Mouse (Mus musculus) CH12.LX (cell line): ENCODE measurements around the gene Haus4.

Experiments used
- CTCF ChIP-seq, 2 experiments: IDR thresholded peaks in 1 of 2; conservative IDR thresholded peaks in 1 of 2; 2 replicates each; pipeline ENCODE4 v1.5.1; 2011 to 2012; ENCODE audit warnings: low read depth in 2 of 2, low read length in 2 of 2, improper control_type of control experiment in 1 of 2, inconsistent platforms in 1 of 2, mild to moderate bottlenecking in 1 of 2, moderate library complexity in 1 of 2
- E2F4 ChIP-seq: IDR thresholded peaks from 2 replicates; pipeline ENCODE4 v1.6.1; 2011; ENCODE audit warnings: low read depth, low read length, improper control_type of control experiment; ENCODE audit not compliant: insufficient replicate concordance
- EP300 ChIP-seq: IDR thresholded peaks from 2 replicates; pipeline ENCODE4 v1.6.1; 2011; ENCODE audit warnings: low read length, improper control_type of control experiment
- JUND ChIP-seq: conservative IDR thresholded peaks from 2 replicates; pipeline ENCODE4 v1.6.1; 2011; ENCODE audit warnings: low read depth, low read length, improper control_type of control experiment
- MAFK ChIP-seq: IDR thresholded peaks from 2 replicates; pipeline ENCODE4 v1.6.1; 2011; ENCODE audit warnings: low read length, improper control_type of control experiment; ENCODE audit not compliant: insufficient replicate concordance
- SIN3A ChIP-seq: IDR thresholded peaks from 2 replicates; pipeline ENCODE4 v1.6.1; 2012; ENCODE audit warnings: low read length, improper control_type of control experiment, inconsistent platforms
- USF1 ChIP-seq: IDR thresholded peaks from 2 replicates; pipeline ENCODE4 v1.6.1; 2014; ENCODE audit warnings: low read depth, mild to moderate bottlenecking, inconsistent platforms, low read length, improper control_type of control experiment
- ZMIZ1 ChIP-seq: IDR thresholded peaks from 2 replicates; pipeline ENCODE4 v1.6.1; 2012; ENCODE audit warnings: low read depth, mild to moderate bottlenecking, inconsistent platforms, low read length, improper control_type of control experiment

- TF ChIP-seq E2F4 = no peak
- no peak for TF ChIP-seq JUND
- no peak for TF ChIP-seq MAFK
- TF ChIP-seq EP300 = no peak
- TF ChIP-seq CTCF (conservative IDR thresholded peaks at IDR 0.05 in 1 of 2, IDR thresholded peaks at IDR 0.05 in 1 of 2; ENCODE audit: low read depth in 2 of 2, low read length in 2 of 2) = peak in 1 of 2 experiments; percentile 36; a peak in 2 of 4 replicates
- TF ChIP-seq USF1 = no peak
- no peak for TF ChIP-seq SIN3A
- no peak for TF ChIP-seq ZMIZ1
Measured at GRCm38 (mm10) chr14:54538580-54538979, 15.8 kb downstream of the Haus4 start.
